Mouse (Mus musculus): ENCODE measurements around the gene Ngdn.

- TF ChIP-seq BHLHE40 (IDR thresholded peaks at IDR 0.05; ENCODE audit: borderline replicate concordance, low read depth, low read length) = peak; percentile 84
- no peak for TF ChIP-seq NELFE (IDR thresholded peaks at IDR 0.05; ENCODE audit: low read depth, low read length)
- TF ChIP-seq CTCF (IDR thresholded peaks at IDR 0.05 in 2 of 3, conservative IDR thresholded peaks at IDR 0.05 in 1 of 3; ENCODE audit: control insufficient read depth in 1 of 3, insufficient read depth in 1 of 3, low read depth in 2 of 3, low read length in 3 of 3, poor library complexity in 1 of 3, severe bottlenecking in 1 of 3) = no peak
- TF ChIP-seq CHD1 (IDR thresholded peaks at IDR 0.05; ENCODE audit: low read depth, low read length) = no peak
These were observed 13.1 kb upstream of the Ngdn start for GRCm38 (mm10) chr14:55001938-55002686.
